Mouse (Mus musculus) liver, adult 2 months (tissue): ENCODE results near the gene Plcxd1. TPM values are rescaled to one million over a fixed set of nuclear protein-coding genes. Genes with fewer than 3 reads are reported as not detected.

Experiments used
- DNase-seq: peaks from one replicate; pipeline ENCODE4 v3.0.0-alpha.2; 2011; ENCODE audit warnings: low read depth, low spot score; ENCODE audit errors: extremely low read depth
- H3K27ac ChIP-seq: fragments of 200-500 bp; replicated peaks from 2 replicates; pipeline ENCODE4 v1.5.1; 2012; ENCODE audit warnings: low read depth, mild to moderate bottlenecking, control low read depth, inconsistent platforms, low read length; ENCODE audit not compliant: insufficient read depth
- H3K27me3 ChIP-seq: fragments of 200-500 bp; 2 replicates; pipeline ENCODE4 v1.6.1; 2012; ENCODE audit warnings: mild to moderate bottlenecking, moderate library complexity, low read length, inconsistent platforms; ENCODE audit not compliant: control insufficient read depth, insufficient read depth
- H3K36me3 ChIP-seq: fragments of 200-500 bp; 2 replicates; pipeline ENCODE4 v1.6.1; 2012; ENCODE audit warnings: low read length, inconsistent platforms; ENCODE audit not compliant: control insufficient read depth, insufficient read depth
- H3K4me1 ChIP-seq: fragments of 200-500 bp; 2 replicates; pipeline ENCODE4 v1.6.1; 2011; ENCODE audit warnings: low read length; ENCODE audit not compliant: control insufficient read depth, insufficient read depth
- H3K4me3 ChIP-seq: fragments of 200-500 bp; 2 replicates; pipeline ENCODE4 v1.5.1; 2011; ENCODE audit warnings: low read depth, mild to moderate bottlenecking, control low read depth, low read length, moderate library complexity; ENCODE audit not compliant: insufficient read depth
- H3K79me2 ChIP-seq: fragments of 200-500 bp; 2 replicates; pipeline ENCODE4 v1.6.1; 2012; ENCODE audit warnings: inconsistent platforms, mild to moderate bottlenecking, low read length, moderate library complexity; ENCODE audit not compliant: control insufficient read depth, insufficient read depth
- H3K9ac ChIP-seq: fragments of 200-500 bp; 2 replicates; pipeline ENCODE4 v1.6.1; 2012; ENCODE audit warnings: low read depth, mild to moderate bottlenecking, control low read depth, inconsistent platforms, low read length
- CTCF ChIP-seq: fragments of 200-500 bp; IDR thresholded peaks from 2 replicates; pipeline ENCODE4 v1.5.1; 2011; ENCODE audit warnings: low read depth, low read length, control low read depth
- POLR2A ChIP-seq: fragments of 200-500 bp; IDR thresholded peaks from 2 replicates; pipeline ENCODE4 v1.6.1; 2011; ENCODE audit warnings: low read length, control low read depth; ENCODE audit not compliant: insufficient read depth; ENCODE audit errors: extremely low read depth
- WGBS: fragments of 180-500 bp; shearing (Covaris S2); methylation state at CpG from one replicate; pipeline ENCODE4 v1.1.7; 2018; 5-methylcytosine and 5-hydroxymethylcytosine counted together
- polyA plus RNA-seq: library from polyadenylated mRNA; depleted of rRNA; stranded (reverse); fragments of >200 nt; gene quantifications from 2 replicates; pipeline ENCODE4 v1.2.3, GENCODE M21; 2012
- total RNA-seq: library from RNA; depleted of rRNA; stranded (reverse); fragments of >200 nt; gene quantifications from 2 replicates; pipeline ENCODE4 v1.2.3, GENCODE M21; 2014

Gene Plcxd1
- total and polyA plus RNA-seq, 2 experiments = 0.92 to 2.0 TPM

DNA sequence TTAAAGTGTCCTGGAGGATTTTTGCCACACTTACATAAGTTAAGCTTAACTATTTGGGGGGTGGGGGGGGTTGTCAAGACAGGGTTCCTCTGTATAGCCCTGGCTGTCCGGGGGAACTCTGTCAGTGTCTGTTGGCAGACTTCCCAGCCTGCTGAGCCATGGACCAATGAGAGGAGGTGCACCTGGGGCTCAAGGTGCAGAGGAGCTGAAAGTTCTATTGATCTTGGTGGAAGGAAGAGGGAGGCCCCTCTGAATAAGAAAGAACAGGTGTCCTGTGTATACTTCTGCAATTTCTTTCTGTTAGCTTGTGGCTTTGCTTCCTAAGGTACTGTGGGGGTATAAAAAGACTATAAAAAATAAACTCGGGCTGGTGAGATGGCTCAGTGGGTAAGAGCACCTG, 8.2 kb upstream of the Plcxd1 start:
- Histone ChIP-seq H3K4me1 (no peaks in the 10 kb centered on the region), H3K4me3 (no peak overlapping the region), H3K9ac (no peak overlapping the region), H3K79me2 (no peaks in the 10 kb centered on the region), H3K27me3 (no peaks in the 10 kb centered on the region), H3K27ac (no peak overlapping the region), H3K36me3 (no peaks in the 10 kb centered on the region)
- no peak for DNase-seq
- 67% methylated on average over 2 of the region's 2 CpGs for WGBS
- TF ChIP-seq POLR2A (no peak), CTCF (no peak)

DNA sequence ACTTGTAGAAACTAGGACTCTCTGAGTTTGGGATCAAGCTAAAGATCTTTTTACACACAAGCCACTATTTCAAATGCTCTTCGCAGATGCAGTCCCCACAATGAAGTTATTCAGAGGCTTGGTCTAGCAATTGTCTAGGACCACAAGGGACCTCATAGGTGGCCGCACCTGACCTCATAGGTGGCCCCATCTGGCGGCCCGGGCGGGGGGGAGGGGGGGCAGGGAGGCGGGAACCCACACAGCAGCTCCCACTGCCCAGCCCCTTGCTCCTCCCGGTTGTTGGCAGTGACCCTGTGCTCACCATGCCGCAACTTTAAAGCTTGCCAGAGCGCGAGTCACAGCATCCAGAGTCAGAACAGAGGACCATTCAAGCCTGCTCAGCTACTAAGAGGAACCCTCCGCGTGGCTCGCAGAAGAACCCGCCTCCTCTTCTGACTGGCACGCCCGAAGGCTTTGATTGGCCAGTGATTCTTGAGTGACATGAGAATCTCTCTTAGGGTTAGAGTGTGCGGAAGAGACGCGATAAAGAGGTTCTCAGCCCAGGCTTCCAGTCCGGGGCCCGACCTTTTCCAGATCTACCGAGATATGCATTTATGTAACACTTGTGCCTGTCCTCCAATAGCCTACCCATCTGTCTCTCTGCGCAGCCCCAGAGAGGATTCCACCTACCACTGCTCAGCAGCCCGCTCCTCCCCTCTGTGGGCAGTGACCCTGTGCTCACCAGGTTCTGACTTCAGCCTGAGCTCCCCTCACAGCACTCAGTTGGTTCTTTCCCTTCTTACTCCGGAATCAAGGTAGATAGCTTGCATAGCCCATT, 5.5 kb upstream of the Plcxd1 start, which contains the start of gene Gm35315:
Gene Gm35315, minus strand, starts transcription at position 391 of the 817 bp plus-strand sequence.
- peak within 1 kb of the TSS; percentile 71 for H3K9ac ChIP-seq
- no peaks in the 10 kb centered on the region for H3K27me3 ChIP-seq
- H3K4me3 ChIP-seq = peak within 1 kb of the TSS; percentile 77
- H3K4me1 ChIP-seq = no peaks in the 10 kb centered on the region
- peak within 1 kb of the TSS; percentile 74 for H3K27ac ChIP-seq
- H3K36me3 ChIP-seq = no peaks in the 10 kb centered on the region
- WGBS = 1% methylated on average over 25 of the region's 25 CpGs
- H3K79me2 ChIP-seq = no peaks in the 10 kb centered on the region
- TF ChIP-seq CTCF (no peak), POLR2A (peak; percentile 46; the same call in 1 of the 2 replicates)
- peak; percentile 92 for DNase-seq

DNA sequence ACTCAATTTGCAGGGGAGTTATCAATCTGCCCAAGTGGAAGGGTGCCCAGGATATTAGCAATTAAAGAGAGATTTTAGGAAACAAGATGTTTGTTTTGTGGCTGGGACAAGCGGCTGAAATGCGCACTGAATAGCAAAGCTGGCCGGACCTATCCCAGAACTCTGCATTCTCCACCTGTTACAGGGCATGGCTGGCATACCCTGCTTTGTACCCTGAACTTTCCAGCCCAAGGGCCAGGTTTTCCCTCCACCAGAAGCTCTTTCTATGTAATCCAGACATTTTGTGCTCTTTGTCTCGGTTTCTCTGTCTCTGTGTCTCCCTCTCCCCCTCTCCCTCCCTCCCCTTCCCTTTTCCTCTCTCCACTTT, 4.9 kb upstream of the Plcxd1 start:
- TF ChIP-seq CTCF (no peak), POLR2A (no peak)

DNA sequence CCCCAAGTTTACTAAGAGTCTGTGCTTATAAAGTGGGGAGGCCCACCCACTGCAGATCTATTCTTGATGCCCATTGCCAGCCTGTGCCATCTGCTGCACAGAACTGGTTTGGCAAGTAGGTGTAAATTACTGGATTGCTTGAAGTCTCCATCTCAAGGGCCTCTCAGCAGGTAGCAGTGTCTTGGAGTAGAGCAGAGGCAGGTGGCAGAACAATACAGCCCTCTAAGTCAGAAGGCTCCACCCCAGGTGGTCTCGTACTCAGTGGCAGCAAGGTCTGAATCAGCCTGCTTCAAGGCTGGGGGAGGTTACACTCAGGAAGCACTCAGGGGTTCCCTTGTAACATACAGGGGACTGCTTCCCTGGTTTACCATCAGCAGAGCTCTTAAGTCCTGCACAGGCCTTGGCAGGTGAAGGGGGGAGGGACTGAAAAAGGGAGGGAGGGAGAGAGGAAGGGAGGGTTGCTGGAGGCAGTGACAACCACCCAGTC, 735 bp upstream of the Plcxd1 start:
- Histone ChIP-seq H3K36me3 (peaks cover 4% of the 10 kb centered on the region; the same call in 1 of the 2 replicates), H3K27me3 (no peaks in the 10 kb centered on the region), H3K79me2 (no peaks in the 10 kb centered on the region), H3K9ac (no peak overlapping the region), H3K4me3 (no peak overlapping the region), H3K4me1 (peaks cover 11% of the 10 kb centered on the region), H3K27ac (no peak overlapping the region)
- DNase-seq = no peak
- TF ChIP-seq POLR2A (no peak), CTCF (no peak)
- 88% methylated on average over 1 of the region's 1 CpGs for WGBS

More for the DNA sequence above, 4.9 kb upstream of the Plcxd1 start:
- no peaks in the 10 kb centered on the region for H3K27me3 ChIP-seq
- peak overlapping the region; percentile 30 for H3K9ac ChIP-seq
- no peak for DNase-seq
- no peaks in the 10 kb centered on the region for H3K4me1 ChIP-seq
- H3K36me3 ChIP-seq = no peaks in the 10 kb centered on the region
- WGBS = 10% methylated on average over 4 of the region's 4 CpGs
- peak overlapping the region; percentile 77 for H3K4me3 ChIP-seq
- peak overlapping the region; percentile 74 for H3K27ac ChIP-seq
- H3K79me2 ChIP-seq = no peaks in the 10 kb centered on the region

DNA sequence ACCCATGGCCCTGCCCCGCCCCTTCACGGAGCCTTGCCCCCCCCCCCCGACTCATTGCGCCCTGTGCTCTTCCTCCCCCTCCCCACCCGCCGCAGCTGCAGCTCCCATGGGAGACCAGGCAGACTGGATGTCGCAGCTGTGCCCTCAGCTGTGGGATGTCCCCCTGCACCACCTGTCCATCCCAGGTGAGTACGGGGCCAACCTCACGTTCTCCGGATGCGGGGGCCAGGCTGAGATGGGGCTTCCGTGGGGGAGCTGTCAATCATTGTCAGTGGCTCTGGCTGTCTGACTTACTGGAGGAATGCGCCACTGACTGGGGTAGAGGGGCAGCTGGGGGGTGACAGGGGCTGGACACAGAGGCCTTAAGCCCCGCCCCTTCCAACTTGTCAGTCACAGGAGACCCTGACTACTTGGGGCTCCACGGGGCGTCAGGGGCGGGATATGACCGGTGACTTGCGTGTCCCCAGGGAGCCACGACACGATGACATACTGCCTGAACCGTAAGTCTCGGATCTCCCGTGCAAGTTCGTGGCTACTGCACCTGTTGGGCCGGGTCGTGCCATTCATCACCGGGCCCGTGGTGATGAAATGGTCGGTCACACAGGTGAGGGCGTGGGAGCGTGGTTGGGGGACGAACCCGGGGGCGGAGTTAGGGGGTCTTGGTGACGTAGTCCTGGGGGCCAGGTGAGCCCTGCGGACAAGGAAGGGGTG, 1.3 kb downstream of the Plcxd1 start:
- no peak for TF ChIP-seq POLR2A
- TF ChIP-seq CTCF = no peak
- peaks cover 11% of the 10 kb centered on the region for H3K4me1 ChIP-seq

More for the DNA sequence above, 1.3 kb downstream of the Plcxd1 start:
- Histone ChIP-seq H3K79me2 (no peaks in the 10 kb centered on the region), H3K27ac (no peak overlapping the region), H3K9ac (peak overlapping the region; percentile 32), H3K4me3 (peak overlapping the region; percentile 49; the same call in 1 of the 2 replicates), H3K36me3 (peaks cover 9% of the 10 kb centered on the region; the same call in 1 of the 2 replicates), H3K27me3 (no peaks in the 10 kb centered on the region)
- DNase-seq = no peak
- WGBS = 2% methylated on average over 36 of the region's 37 CpGs
